Mouse (Mus musculus) liver, embryonic 14.5 days (tissue): ENCODE data around the gene Asb14. TPM values are rescaled to one million over a fixed set of nuclear protein-coding genes. Genes with fewer than 3 reads are reported as not detected.
A peak's percentile ranks its signal among the peaks of the same experiment; 100 is the strongest.

Source experiments
- ATAC-seq: fragments of 200-750 bp; cut with Nextera tagmentation; 2 replicates; pipeline ENCODE4 v1.8.0; 2017; ENCODE audit warnings: moderate number of reproducible peaks, mild to moderate bottlenecking, moderate library complexity; ENCODE audit not compliant: insufficient read depth
- DNase-seq, 3 experiments: peaks; one replicate each; pipeline ENCODE4 v3.0.0-alpha.2; 2012 to 2013; ENCODE audit warnings: low read depth in 3 of 3, low spot score in 3 of 3
- H3K27ac ChIP-seq: fragments of 300-500 bp; sonication (generic); 2 replicates; pipeline ENCODE4 v1.5.1; 2014; ENCODE audit warnings: moderate library complexity, mild to moderate bottlenecking, control low read depth, inconsistent platforms
- H3K27me3 ChIP-seq: fragments of 300-500 bp; sonication (generic); 2 replicates; pipeline ENCODE4 v1.6.1; 2014; ENCODE audit warnings: mild to moderate bottlenecking, low read length, moderate library complexity; ENCODE audit not compliant: control insufficient read depth, insufficient read depth
- H3K36me3 ChIP-seq: fragments of 300-500 bp; sonication (generic); replicated peaks from 2 replicates; pipeline ENCODE4 v1.6.1; 2014; ENCODE audit warnings: low read depth; ENCODE audit not compliant: control insufficient read depth, insufficient read depth
- H3K4me1 ChIP-seq, 2 experiments: fragments of 200-500 bp in 1 of 2; fragments of 300-500 bp in 1 of 2; sonication (generic) in 1 of 2; replicated peaks; 2 replicates each; pipeline ENCODE4 v1.6.1; 2012 to 2014; ENCODE audit warnings: antibody characterized with exemption in 1 of 2, inconsistent platforms in 1 of 2, low read length in 1 of 2; ENCODE audit not compliant: control insufficient read depth in 2 of 2, insufficient read depth in 2 of 2
- H3K4me2 ChIP-seq: fragments of 300-500 bp; sonication (generic); 2 replicates; pipeline ENCODE4 v1.6.1; 2014; ENCODE audit warnings: low read depth, mild to moderate bottlenecking, control low read depth, moderate library complexity
- H3K4me3 ChIP-seq, 2 experiments: fragments of 200-500 bp in 1 of 2; fragments of 300-500 bp in 1 of 2; sonication (generic) in 1 of 2; 2 replicates each; pipeline ENCODE4 v1.5.1; 2012 to 2014; ENCODE audit warnings: low read depth in 2 of 2, low read length in 2 of 2, mild to moderate bottlenecking in 2 of 2, control low read depth in 1 of 2, inconsistent platforms in 1 of 2, moderate library complexity in 1 of 2; ENCODE audit not compliant: insufficient read depth in 1 of 2
- H3K9ac ChIP-seq: fragments of 300-500 bp; sonication (generic); replicated peaks from 2 replicates; pipeline ENCODE4 v1.6.1; 2014; ENCODE audit warnings: mild to moderate bottlenecking, control low read depth, moderate library complexity
- H3K9me3 ChIP-seq: fragments of 300-500 bp; sonication (generic); 2 replicates; pipeline ENCODE4 v1.6.1; 2016; ENCODE audit warnings: low read length, mixed read lengths; ENCODE audit not compliant: control insufficient read depth
- CTCF ChIP-seq: IDR thresholded peaks from 2 replicates; pipeline ENCODE4 v1.5.1; 2016; ENCODE audit warnings: antibody characterized with exemption, low read depth, control low read depth
- EP300 ChIP-seq: IDR thresholded peaks from 2 replicates; pipeline ENCODE4 v1.6.1; 2016; ENCODE audit warnings: antibody characterized with exemption, low read depth
- WGBS: fragments of 180-500 bp; shearing (Covaris S2); extraction: QIAGEN DNeasy Blood & Tissue Kit; methylation state at CpG from one replicate; pipeline ENCODE4 v1.1.7; 2014; ENCODE audit not compliant: insufficient replicate concordance; 5-methylcytosine and 5-hydroxymethylcytosine counted together
- polyA plus RNA-seq, 2 experiments: library from polyadenylated mRNA; depleted of rRNA in 1 of 2; stranded (reverse) in 1 of 2; unstranded in 1 of 2; fragments of >200 nt; fragmentation: Nextera tagmentation in 1 of 2; extraction: Ambion mirVana in 1 of 2; gene quantifications; 2 replicates each; pipeline versions ENCODE4 v1.2.1 to v1.2.3; 2012 to 2014

Gene Asb14
- polyA plus RNA-seq, 2 experiments, result not detected

DNA sequence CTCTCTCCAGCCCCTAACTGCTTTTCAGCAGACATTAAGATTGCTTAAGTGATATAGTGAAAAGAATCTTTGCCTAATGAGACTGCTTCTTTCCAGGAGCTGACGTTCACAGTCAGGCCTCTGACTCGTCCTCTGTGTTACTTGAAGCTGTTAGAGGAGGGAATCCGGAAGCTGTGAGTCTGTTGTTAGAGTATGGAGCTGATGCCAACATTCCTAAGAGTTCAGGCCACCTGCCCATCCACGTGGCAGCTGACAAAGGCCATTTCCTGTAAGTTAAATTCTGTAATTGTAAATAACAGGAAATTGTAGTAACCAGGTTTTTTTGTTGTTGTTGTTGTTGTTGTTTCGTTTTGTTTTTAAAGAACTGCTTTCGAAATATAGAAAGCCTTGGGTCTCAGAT is 16.8 kb downstream of the Asb14 start:
- no peak for TF ChIP-seq CTCF
- TF ChIP-seq EP300, result no peak
- no peak overlapping the region for H3K4me2 ChIP-seq
- H3K27ac ChIP-seq, result no peak overlapping the region
- H3K9me3 ChIP-seq, result no peaks in the 10 kb centered on the region
- no peak for DNase-seq
- H3K4me1 ChIP-seq, result no peaks in the 10 kb centered on the region
- no peak for ATAC-seq
- no peaks in the 10 kb centered on the region for H3K27me3 ChIP-seq
- 56% methylated on average over 6 of the region's 6 CpGs for WGBS
- H3K4me3 ChIP-seq, result no peak overlapping the region
- H3K36me3 ChIP-seq, result no peaks in the 10 kb centered on the region
- no peak overlapping the region for H3K9ac ChIP-seq

- H3K9me3 ChIP-seq, result no peaks in the 10 kb centered on the region
- H3K4me3 ChIP-seq, result no peak overlapping the region
- H3K4me1 ChIP-seq, result no peaks in the 10 kb centered on the region
- DNase-seq (no peak), ATAC-seq (no peak)
- H3K27ac ChIP-seq, result no peak overlapping the region
- no peaks in the 10 kb centered on the region for H3K27me3 ChIP-seq
- no peak overlapping the region for H3K9ac ChIP-seq
- TF ChIP-seq EP300 (no peak), CTCF (no peak)
- WGBS, result 84% methylated on average over 13 of the region's 13 CpGs
- no peak overlapping the region for H3K4me2 ChIP-seq
- no peaks in the 10 kb centered on the region for H3K36me3 ChIP-seq
These were observed 17.5 kb downstream of the Asb14 start for GRCm38 (mm10) chr14:26911826-26912225.

- no peak for DNase-seq
- Histone ChIP-seq H3K27me3 (no peaks in the 10 kb centered on the region), H3K9ac (no peak overlapping the region), H3K4me2 (no peak overlapping the region), H3K36me3 (no peaks in the 10 kb centered on the region), H3K4me3 (no peak overlapping the region), H3K27ac (no peak overlapping the region), H3K4me1 (no peaks in the 10 kb centered on the region), H3K9me3 (no peaks in the 10 kb centered on the region)
- 73% methylated on average over 9 of the region's 9 CpGs for WGBS
- no peak for TF ChIP-seq CTCF
- no peak for TF ChIP-seq EP300
- no peak for ATAC-seq
These were observed 19.4 kb downstream of the Asb14 start for GRCm38 (mm10) chr14:26913681-26914268.

GRCm38 (mm10) chr14:26919310-26919709 is 25.0 kb downstream of the Asb14 start:
- Histone ChIP-seq H3K27ac (no peak overlapping the region), H3K4me3 (no peak overlapping the region), H3K9me3 (no peaks in the 10 kb centered on the region), H3K9ac (no peak overlapping the region), H3K4me1 (no peaks in the 10 kb centered on the region), H3K36me3 (no peaks in the 10 kb centered on the region), H3K4me2 (no peak overlapping the region), H3K27me3 (no peaks in the 10 kb centered on the region)
- no peak for TF ChIP-seq EP300
- TF ChIP-seq CTCF, result no peak
- ATAC-seq, result no peak
- 67% methylated on average over 3 of the region's 3 CpGs for WGBS
- no peak for DNase-seq

DNA sequence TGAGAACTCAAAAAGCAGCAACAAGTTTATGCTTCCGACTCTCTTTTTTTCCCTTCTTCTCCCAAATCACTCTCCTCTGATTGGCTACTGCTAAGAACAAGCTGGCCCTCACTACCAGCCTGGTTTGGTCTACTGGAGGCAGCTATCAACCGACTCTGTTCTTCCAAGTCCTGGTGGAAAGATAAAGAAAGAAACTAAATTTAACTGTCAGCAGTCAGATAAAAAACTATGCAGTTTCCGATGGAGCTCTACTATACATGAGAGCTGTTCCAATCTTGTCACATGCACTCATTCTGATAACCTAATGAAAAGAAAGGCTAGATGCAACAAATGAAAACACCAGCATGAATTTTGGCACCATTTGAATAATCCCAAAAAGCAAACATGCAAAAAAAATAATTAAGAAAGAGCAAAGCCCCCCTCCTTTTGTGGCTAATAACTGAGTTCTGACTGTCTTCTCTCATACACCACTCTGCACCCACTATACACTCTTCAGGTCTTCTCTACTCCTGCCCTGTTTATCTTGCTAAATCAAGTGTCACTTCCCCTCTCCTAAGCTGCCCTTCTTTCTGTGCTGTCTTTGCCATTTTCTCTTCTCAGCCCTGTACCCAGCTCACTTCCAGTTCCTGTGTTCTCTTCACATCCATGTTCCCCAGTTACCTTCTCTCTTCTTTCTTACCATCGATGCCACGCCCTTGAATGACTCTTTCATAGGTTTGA is 29.5 kb downstream of the Asb14 start:
- H3K9me3 ChIP-seq, result no peaks in the 10 kb centered on the region
- H3K9ac ChIP-seq, result no peak overlapping the region
- ATAC-seq, result peak; percentile 56; the same call in 1 of the 2 replicates
- no peak overlapping the region for H3K4me2 ChIP-seq
- H3K4me1 ChIP-seq, result no peaks in the 10 kb centered on the region; a peak in 1 of 4 replicates
- 34% methylated on average over 5 of the region's 5 CpGs for WGBS
- H3K36me3 ChIP-seq, result no peaks in the 10 kb centered on the region
- no peak for TF ChIP-seq CTCF
- TF ChIP-seq EP300, result peak; percentile 43; the same call in 1 of the 2 replicates
- H3K27me3 ChIP-seq, result no peaks in the 10 kb centered on the region
- DNase-seq, result no peak
- H3K27ac ChIP-seq, result no peak overlapping the region
- no peak overlapping the region for H3K4me3 ChIP-seq
